Mouse (Mus musculus) mature B cell (primary cell): Measurements from ENCODE around the gene Wdr34.
"Not testable (repeated sequence)": the region's sequence is repeated elsewhere in the genome, so short reads cannot be mapped to it uniquely, and the experiment has no call there.

Source experiments
- in situ Hi-C: fragments of 300-500 bp; cut with MboI; formaldehyde crosslinking; loops from 2 replicates; pipeline ENCODE4 v1.14.3; 2019

The Wdr34 gene

GRCm38 (mm10) chr2:30066046-30066901 lies 17.6 kb upstream of the Wdr34 start:
- in situ Hi-C loops, result no loop called here

- in situ Hi-C loops, result no loop called here
These were observed 15.6 kb upstream of the Wdr34 start for GRCm38 (mm10) chr2:30064298-30064697.

- in situ Hi-C loops, result no loop called here
These were observed 15.1 kb upstream of the Wdr34 start for GRCm38 (mm10) chr2:30063791-30064190.

DNA sequence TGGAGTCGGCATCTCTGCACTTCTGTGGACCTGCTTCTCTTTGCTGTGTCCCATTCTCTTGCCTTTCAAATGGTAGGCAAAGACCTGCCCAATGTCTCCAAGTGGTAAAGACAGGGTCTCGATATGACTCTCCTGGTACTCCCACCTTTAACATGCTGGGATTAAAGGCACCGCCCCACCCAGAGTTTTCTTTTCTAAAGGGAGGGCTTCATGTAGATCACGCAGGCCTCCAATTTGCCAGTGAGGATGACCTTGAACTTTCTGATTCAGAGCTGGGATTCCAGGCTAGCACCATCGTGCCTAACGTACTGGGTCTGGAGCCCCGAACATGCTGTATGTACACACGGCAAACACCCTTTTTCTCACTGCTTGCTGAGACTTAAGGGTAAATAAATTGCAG lies 14.6 kb upstream of the Wdr34 start:
- in situ Hi-C loops, result no loop called here

- in situ Hi-C loops, result no loop called here
These were observed 13.8 kb upstream of the Wdr34 start for GRCm38 (mm10) chr2:30062249-30063093.

DNA sequence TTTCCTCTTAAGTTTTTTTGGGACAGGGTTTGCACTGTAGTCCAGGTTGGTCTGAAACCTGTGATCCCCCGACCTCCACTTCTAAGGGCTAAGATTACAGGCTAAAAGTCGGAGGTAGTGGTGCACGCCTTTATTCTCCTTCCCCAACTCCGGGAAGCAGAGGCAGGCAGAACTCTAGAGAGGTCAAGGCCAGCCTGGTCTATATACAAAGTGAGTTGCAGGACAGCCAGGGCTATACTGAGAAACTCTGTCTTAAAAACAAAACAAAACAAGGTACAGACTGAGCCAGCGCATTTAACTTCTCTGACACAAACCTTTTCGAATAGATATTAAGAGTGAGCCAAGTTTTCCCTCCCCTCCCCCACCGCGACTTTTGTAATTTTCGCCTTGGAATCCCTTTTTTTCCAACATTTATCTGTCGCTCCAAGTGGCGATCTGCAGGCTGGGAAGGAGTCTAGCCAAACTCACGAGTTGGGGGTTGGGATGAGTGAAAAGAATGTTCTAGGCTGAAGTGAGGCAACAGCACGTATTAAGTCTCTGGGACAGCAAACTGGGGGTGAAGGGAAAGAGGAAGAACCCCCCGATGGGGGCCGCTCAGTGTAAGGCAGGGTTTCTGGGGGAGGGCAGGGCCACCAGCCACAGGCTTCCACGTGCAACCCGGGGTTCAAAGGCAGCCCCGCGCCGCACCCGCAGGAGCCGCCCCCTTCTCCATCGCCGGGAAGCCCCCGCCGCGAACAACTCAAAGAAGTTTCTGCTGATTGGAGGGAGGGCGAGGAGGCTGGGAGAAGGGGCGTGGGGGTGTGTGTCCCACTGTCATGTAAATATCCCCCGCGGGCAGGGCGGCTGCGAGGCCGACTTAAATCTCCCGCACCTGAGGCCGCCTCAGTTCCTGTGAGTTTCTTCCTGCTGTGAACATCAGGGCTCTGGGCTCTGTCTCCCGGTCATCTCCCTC lies 12.8 kb upstream of the Wdr34 start:
- in situ Hi-C loops, result no loop called here

GRCm38 (mm10) chr2:30058418-30058817 lies 9.7 kb upstream of the Wdr34 start:
- in situ Hi-C loops, result no loop called here

DNA sequence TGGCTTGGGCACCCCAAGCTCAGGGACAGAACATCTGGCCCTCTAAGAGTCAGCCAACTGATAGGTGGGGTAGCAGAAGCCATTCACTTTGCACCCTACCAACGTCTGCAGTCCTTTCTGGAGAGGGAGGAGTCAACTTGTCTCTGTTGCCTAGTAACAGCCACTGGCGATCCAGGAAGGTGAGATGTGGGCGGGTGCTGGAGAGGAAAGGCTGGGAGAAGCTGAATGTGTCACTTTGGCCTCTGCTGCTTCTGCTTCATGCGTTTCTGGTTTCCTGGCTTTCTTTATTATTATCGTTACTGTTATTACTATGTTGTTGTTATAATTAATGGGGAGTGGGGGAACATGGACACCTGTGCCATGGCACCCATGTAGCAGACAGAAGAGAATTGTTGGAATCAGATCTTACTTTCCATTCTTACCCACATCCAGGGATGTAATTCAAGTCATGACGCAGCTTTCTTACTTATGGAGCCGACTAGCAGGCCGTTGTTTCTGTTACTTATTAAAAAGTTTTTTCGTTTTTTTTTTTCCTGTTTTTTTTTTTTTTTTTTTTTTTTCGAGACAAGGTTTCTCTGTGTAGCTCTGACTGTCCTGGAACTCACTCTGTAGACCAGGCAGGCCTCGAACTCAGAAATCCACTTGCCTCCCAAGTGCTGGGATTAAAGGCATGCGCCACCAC lies 8.7 kb upstream of the Wdr34 start, which contains the start of gene Set:
Set (plus strand) TSS at position 156 of the 682 bp plus-strand sequence.
- in situ Hi-C loops, result no loop called here

GRCm38 (mm10) chr2:30056736-30057135 lies 8.1 kb upstream of the Wdr34 start:
- in situ Hi-C loops, result no loop called here

DNA sequence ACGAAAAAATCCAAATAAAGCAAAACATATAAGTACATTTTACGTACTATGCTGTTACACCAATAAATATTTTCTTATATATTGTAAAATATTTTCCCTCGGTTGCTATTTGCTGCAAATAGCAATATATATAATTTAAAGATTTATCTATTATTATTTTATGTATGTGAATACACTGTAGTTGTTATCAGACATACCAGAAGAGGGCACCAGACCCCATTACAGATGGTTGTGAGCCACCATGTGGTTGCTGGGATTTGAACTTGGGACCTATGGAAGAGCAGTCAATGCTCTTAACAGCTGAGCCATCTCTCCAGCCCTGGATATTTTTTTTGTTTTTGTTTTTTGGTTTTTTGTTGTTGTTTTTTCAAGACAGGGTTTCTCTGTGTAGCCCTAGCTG lies 6.6 kb upstream of the Wdr34 start:
- in situ Hi-C loops, result not testable (repeated sequence)

GRCm38 (mm10) chr2:30051992-30052761 lies 3.5 kb upstream of the Wdr34 start:
- in situ Hi-C loops, result no loop called here

GRCm38 (mm10) chr2:30049831-30050230 lies 1.1 kb upstream of the Wdr34 start:
- in situ Hi-C loops, result loop anchor here (5.0 kb wide), 1 partner anchor 47 kb away; no protein-coding TSS in a partner anchor

- in situ Hi-C loops, result loop anchor here (5.0 kb wide), 1 partner anchor 49 kb away; no protein-coding TSS in a partner anchor
These were observed 580 bp downstream of the Wdr34 start for GRCm38 (mm10) chr2:30048101-30048501.

GRCm38 (mm10) chr2:30047127-30047526 lies 1.6 kb downstream of the Wdr34 start:
- in situ Hi-C loops, result loop anchor here (5.0 kb wide), 1 partner anchor 50 kb away; no protein-coding TSS in a partner anchor

GRCm38 (mm10) chr2:30044550-30044949 lies 4.1 kb downstream of the Wdr34 start:
- in situ Hi-C loops, result no loop called here

GRCm38 (mm10) chr2:30042445-30042844 lies 6.2 kb downstream of the Wdr34 start:
- in situ Hi-C loops, result no loop called here

GRCm38 (mm10) chr2:30039687-30040086 lies 9.0 kb downstream of the Wdr34 start:
- in situ Hi-C loops, result no loop called here

GRCm38 (mm10) chr2:30038370-30038769 lies 10.3 kb downstream of the Wdr34 start:
- in situ Hi-C loops, result no loop called here

GRCm38 (mm10) chr2:30037762-30038161 lies 10.9 kb downstream of the Wdr34 start:
- in situ Hi-C loops, result no loop called here

DNA sequence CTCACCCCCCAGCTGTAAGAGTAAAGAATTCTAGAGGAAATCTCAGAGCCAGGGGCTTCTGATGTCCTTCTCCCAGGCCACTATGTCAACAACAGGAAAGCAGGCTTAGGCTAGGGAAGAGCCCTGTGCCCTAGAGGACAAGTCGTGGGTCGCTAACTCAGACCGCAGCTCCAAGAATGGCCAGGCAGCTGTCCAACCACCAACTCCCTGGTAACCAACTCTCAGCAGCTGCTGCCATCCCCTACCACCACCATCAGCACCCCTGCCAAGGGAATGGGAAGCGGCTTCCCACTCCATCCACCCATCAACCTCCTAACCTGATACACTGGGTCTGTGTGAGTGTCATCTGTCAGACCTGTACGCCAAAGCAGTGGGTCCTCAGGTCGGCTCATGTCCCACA lies 15.7 kb downstream of the Wdr34 start:
- in situ Hi-C loops, result no loop called here
